Mouse (Mus musculus) bone marrow macrophage, adult 2 months (primary cell): ENCODE results near the gene Eps8.

Experiments
- CTCF ChIP-seq: IDR thresholded peaks from 2 replicates; pipeline ENCODE4 v1.5.1; 2012; ENCODE audit warnings: low read depth, mild to moderate bottlenecking, low read length, moderate library complexity
- POLR2A ChIP-seq: IDR thresholded peaks from 2 replicates; pipeline ENCODE4 v1.6.1; 2012; ENCODE audit warnings: mild to moderate bottlenecking, low read depth, low read length, borderline replicate concordance

GRCm38 (mm10) chr6:137675556-137675955 is 20.9 kb upstream of the Eps8 start:
- TF ChIP-seq CTCF (no peak), POLR2A (no peak)
